Mouse (Mus musculus) olfactory bulb, adult 2 months (tissue): ENCODE results near the gene Usp48. TPM values are rescaled to one million over a fixed set of nuclear protein-coding genes. Genes with fewer than 3 reads are reported as not detected.

Source experiments
- H3K27ac ChIP-seq: fragments of 200-500 bp; 2 replicates; pipeline ENCODE4 v1.5.1; 2012; ENCODE audit warnings: low read depth, low read length; ENCODE audit not compliant: insufficient read depth
- H3K4me1 ChIP-seq: fragments of 200-500 bp; 2 replicates; pipeline ENCODE4 v1.6.1; 2012; ENCODE audit warnings: low read length; ENCODE audit not compliant: control insufficient read depth, insufficient read depth
- H3K4me3 ChIP-seq: fragments of 200-500 bp; 2 replicates; pipeline ENCODE4 v1.5.1; 2012; ENCODE audit warnings: mild to moderate bottlenecking, low read depth, low read length, moderate library complexity; ENCODE audit not compliant: insufficient read depth
- CTCF ChIP-seq: fragments of 200-500 bp; IDR thresholded peaks from 2 replicates; pipeline ENCODE4 v1.5.1; 2012; ENCODE audit warnings: low read depth, mild to moderate bottlenecking, low read length, moderate library complexity; ENCODE audit not compliant: insufficient read depth
- POLR2A ChIP-seq: fragments of 200-500 bp; IDR thresholded peaks from 2 replicates; pipeline ENCODE4 v1.6.1; 2012; ENCODE audit warnings: mild to moderate bottlenecking, low read depth, low read length, moderate library complexity; ENCODE audit not compliant: insufficient read depth
- WGBS: fragments of 180-500 bp; shearing (Covaris S2); methylation state at CpG from one replicate; pipeline ENCODE4 v1.1.7; 2018; 5-methylcytosine and 5-hydroxymethylcytosine counted together
- polyA plus RNA-seq: library from polyadenylated mRNA; stranded (reverse); fragments of >200 nt; gene quantifications from 2 replicates; pipeline ENCODE4 v1.2.4, GENCODE M21; 2012; ENCODE audit warnings: low replicate concordance; ENCODE audit not compliant: missing spikeins, insufficient read depth, insufficient read length

Usp48 gene
- polyA plus RNA-seq, 1 experiment, result 198 TPM

- Histone ChIP-seq H3K4me1 (peaks cover 15% of the 10 kb centered on the region), H3K4me3 (no peak overlapping the region), H3K27ac (no peak overlapping the region)
- TF ChIP-seq POLR2A (no peak), CTCF (no peak)
- 83% methylated on average over 5 of the region's 5 CpGs for WGBS
These were observed 57.4 kb downstream of the Usp48 start for GRCm38 (mm10) chr4:137650912-137651311.

GRCm38 (mm10) chr4:137652835-137653346, 59.3 kb downstream of the Usp48 start:
- Histone ChIP-seq H3K4me1 (peaks cover 11% of the 10 kb centered on the region), H3K27ac (no peak overlapping the region), H3K4me3 (no peak overlapping the region)
- TF ChIP-seq POLR2A (no peak), CTCF (no peak)
- 90% methylated on average over 5 of the region's 5 CpGs for WGBS

DNA sequence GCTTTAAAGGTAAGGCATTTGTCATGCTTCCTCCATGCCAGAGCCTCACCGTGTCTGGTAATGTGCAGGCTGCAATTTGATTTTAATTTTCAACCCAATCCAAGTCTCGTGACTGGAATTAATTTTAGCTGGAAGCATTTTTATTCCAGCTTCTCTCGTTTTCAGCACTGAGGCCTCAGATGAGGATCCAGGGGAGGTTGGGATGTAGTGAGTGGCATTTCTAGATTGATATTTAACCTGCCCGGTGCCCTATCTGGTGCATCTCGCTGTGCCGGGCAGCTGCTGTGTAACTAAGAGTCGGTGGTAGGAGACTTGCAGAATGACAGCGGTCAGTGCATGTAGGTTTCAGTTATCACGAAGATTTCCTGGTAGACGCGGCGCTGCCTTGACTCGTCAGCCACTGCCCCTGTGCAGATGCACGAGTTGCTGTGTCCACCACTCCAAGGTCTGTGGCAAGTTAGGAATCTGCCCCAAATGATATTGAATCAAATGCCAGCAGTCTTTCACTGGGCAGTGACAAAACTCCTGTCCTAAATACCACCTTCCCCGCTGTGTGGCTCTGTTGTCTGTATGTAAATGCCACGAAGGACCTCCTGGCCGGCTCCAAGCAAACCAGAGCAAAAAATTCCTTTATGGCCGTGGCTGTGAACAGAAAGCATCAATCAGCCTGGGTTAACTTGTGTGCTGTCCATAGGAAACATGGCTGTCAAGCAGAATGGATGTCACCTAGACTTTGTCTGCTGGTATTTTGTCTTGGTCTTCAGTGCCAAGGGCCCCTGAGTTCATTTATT, 61.9 kb downstream of the Usp48 start:
- Histone ChIP-seq H3K27ac (no peak overlapping the region), H3K4me3 (no peak overlapping the region), H3K4me1 (peaks cover 7% of the 10 kb centered on the region)
- WGBS, result 74% methylated on average over 18 of the region's 18 CpGs
- TF ChIP-seq POLR2A (no peak), CTCF (no peak)

DNA sequence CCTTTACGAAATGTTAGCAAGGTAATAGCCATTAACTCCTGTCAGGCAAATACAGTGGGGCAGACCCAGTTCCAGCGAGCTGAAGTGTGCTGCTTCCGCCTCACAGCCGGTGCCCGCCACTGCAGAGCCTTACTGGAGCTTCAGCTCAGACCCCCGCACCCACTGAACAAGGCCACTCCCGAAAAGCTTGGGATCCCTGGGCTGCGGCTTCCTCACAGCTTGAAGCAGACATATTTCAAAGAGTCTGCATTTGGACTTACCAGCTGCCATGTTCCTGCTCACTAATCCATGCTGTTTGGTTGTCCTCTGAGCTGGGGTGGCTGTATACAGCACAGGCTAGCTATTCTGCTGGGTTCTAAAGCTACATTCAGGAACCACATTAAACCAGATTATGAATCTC, 64.1 kb downstream of the Usp48 start:
- WGBS, result 68% methylated on average over 8 of the region's 8 CpGs
- no peak for TF ChIP-seq CTCF
- no peak for TF ChIP-seq POLR2A
- Histone ChIP-seq H3K4me3 (no peak overlapping the region), H3K4me1 (peaks cover 16% of the 10 kb centered on the region), H3K27ac (no peak overlapping the region)

DNA sequence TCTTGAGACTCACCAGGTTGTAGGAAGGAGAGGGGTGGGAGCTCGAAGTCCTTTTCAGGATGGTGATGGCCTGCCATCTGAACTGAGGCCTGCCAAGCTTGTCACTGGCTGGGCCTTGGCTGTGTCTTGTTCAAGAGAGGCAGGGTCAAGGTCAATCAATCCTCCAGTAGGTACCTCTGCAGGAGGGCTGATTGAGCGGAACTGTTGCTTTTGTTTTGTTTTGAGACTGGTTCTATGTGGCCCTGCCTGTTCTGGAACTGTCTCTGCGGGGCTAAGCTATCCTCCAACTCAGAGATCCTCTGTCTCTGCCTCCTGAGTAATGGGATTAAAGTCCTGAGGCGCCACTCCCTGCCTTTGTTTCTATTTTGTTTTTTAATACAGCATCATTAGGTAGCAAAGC, 66.0 kb downstream of the Usp48 start:
- H3K4me3 ChIP-seq, result no peak overlapping the region
- H3K4me1 ChIP-seq, result peaks cover 23% of the 10 kb centered on the region
- no peak for TF ChIP-seq CTCF
- TF ChIP-seq POLR2A, result no peak
- no peak overlapping the region for H3K27ac ChIP-seq
- 82% methylated on average over 4 of the region's 4 CpGs for WGBS

GRCm38 (mm10) chr4:137660364-137661077, 67.0 kb downstream of the Usp48 start:
- WGBS, result 63% methylated on average over 10 of the region's 10 CpGs
- TF ChIP-seq POLR2A (no peak), CTCF (no peak)
- Histone ChIP-seq H3K4me3 (no peak overlapping the region), H3K4me1 (peaks cover 23% of the 10 kb centered on the region), H3K27ac (no peak overlapping the region)

DNA sequence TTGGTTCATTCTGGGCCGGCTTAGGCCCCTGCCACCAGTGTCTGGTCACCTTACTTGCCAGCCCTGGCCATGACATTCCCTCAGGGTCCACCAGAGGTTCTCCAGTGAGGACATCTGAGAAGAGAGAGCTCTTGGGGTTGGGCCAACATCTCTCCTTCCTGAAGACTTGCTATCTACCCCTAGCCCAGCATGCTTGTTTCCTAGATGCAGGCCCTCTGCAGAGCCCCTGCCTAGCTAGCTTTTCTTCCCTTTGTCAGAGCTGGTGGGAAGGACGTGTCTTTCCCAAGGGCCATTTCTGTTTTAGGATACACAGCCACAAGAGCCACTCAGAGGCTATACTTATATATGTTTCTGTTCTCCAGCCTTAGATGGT, 67.5 kb downstream of the Usp48 start:
- H3K4me1 ChIP-seq, result peaks cover 27% of the 10 kb centered on the region
- 54% methylated on average over 2 of the region's 2 CpGs for WGBS
- no peak overlapping the region for H3K4me3 ChIP-seq
- TF ChIP-seq POLR2A (no peak), CTCF (no peak)
- H3K27ac ChIP-seq, result no peak overlapping the region

DNA sequence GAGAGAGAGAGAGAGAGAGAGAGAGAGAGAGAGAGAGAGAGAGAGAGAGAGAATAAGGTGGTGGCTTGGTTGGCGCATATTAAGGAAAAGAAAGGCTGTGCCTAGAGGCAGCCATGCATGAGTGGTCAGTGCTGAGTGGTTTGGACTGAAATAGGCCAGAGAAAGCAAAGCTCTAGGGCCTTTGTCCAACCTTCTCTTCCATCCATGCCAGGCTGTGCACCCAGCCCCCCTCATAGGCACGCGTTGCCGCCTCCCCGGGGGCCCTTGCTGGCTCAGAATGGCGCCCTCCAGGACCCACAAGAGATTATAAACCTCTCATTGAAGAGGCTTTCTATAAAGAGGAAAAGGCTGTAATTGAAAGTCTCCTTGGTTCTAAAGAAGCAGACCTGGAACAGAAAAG, 68.0 kb downstream of the Usp48 start:
- TF ChIP-seq CTCF (no peak), POLR2A (no peak)
- Histone ChIP-seq H3K4me1 (peaks cover 31% of the 10 kb centered on the region), H3K27ac (no peak overlapping the region), H3K4me3 (no peak overlapping the region)
- 28% methylated on average over 6 of the region's 6 CpGs for WGBS

DNA sequence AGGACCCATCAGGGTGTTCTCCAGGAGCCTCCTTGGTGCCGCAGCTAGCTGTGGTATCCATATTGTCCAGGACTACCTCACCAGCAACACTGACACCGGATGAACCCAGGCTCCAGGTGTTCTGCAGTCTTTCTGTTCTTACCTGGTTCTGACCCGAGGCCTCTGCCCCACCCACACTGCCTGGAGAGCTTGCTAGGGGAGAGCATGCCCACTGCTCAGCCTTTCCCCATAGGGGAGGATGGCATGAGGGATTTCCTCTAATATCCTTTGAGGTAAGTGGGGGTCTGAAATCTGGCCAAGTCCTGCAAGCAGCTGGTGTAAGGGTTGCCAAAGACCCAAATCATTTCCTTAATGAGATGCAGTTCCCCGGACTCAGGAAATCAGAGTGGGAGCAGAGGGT, 69.9 kb downstream of the Usp48 start:
- no peak overlapping the region for H3K27ac ChIP-seq
- TF ChIP-seq CTCF, result no peak
- no peak for TF ChIP-seq POLR2A
- WGBS, result 71% methylated on average over 4 of the region's 4 CpGs
- H3K4me1 ChIP-seq, result peaks cover 49% of the 10 kb centered on the region
- no peak overlapping the region for H3K4me3 ChIP-seq
